Mouse (Mus musculus) lung, adult 2 months (tissue): ENCODE results near the gene Bank1.

ENCODE experiments used
- CTCF ChIP-seq: fragments of 200-500 bp; IDR thresholded peaks from 2 replicates; pipeline ENCODE4 v1.5.1; 2011; ENCODE audit warnings: mild to moderate bottlenecking, low read length, control low read depth; ENCODE audit not compliant: insufficient read depth
- POLR2A ChIP-seq: fragments of 200-500 bp; IDR thresholded peaks from 2 replicates; pipeline ENCODE4 v1.6.1; 2011; ENCODE audit warnings: low read depth, mild to moderate bottlenecking, control low read depth, low read length, borderline replicate concordance; ENCODE audit errors: extremely low read depth

GRCm38 (mm10) chr3:136165167-136166032 is 160.5 kb downstream of the Bank1 start:
- TF ChIP-seq CTCF (no peak), POLR2A (no peak)
